In the genomic region with DNA sequence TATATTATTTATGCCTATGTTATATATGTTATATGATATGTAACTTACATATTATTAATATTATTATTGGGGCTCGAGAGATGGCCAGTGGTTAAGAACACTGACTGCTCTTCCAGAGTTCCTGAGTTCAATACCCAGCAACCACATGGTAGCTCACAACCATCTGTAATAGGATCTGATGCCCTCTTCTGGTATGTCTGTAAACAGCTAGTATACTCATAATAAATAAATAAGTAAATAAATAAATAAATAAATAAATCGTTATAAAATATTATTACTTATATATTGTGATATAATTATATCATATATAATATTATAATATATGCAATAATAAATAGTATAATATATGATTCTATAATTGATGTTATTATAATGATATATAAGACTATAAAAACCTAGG, we compare ENCODE assay signal across 26 mouse cellular contexts.
"Had no signal": no experiment of that assay in that cellular context is flagged by ENCODE, and none has a peak within 500 bp of the region (broad histone marks: within the 10 kb centered on the region; RNA-seq: fewer than 3 reads in every experiment).

No protein-coding gene starts in this region.

- DNase-seq: gastrocnemius, adult 2 months; gastrocnemius, postnatal 10 days; gastrocnemius, postnatal 25 days; heart, adult 18-20 months; heart, postnatal 4 days; kidney, adult 18-20 months; kidney, adult 8-10 months; kidney, postnatal 14 days; kidney, postnatal 4 days; layer of hippocampus, adult 9-11 months; liver; liver, embryonic 13.5 days had no signal

- H3K4me3 ChIP-seq: gastrocnemius, adult 2 months; heart, embryonic 13.5 days; heart, embryonic 15.5 days; hindbrain, embryonic 10.5 days; hindbrain, embryonic 12.5 days; intestine, embryonic 15.5 days; left cerebral cortex, adult 2 months; limb, embryonic 10.5 days; limb, embryonic 12.5 days; liver, embryonic 13.5 days; liver, embryonic 15.5 days had no signal

- H3K4me1 ChIP-seq: hindbrain, embryonic 10.5 days; hindbrain, embryonic 12.5 days; intestine, embryonic 15.5 days; limb, embryonic 10.5 days; limb, embryonic 12.5 days had no signal

- H3K4me2 ChIP-seq: heart, embryonic 11.5 days; heart, embryonic 13.5 days; heart, embryonic 15.5 days; hindbrain, embryonic 12.5 days; hindbrain, embryonic 14.5 days; intestine, embryonic 15.5 days; limb, embryonic 12.5 days; liver, embryonic 13.5 days; liver, embryonic 15.5 days had no signal

- H3K27ac ChIP-seq: gastrocnemius, adult 2 months; heart, embryonic 13.5 days; heart, embryonic 15.5 days; hindbrain, embryonic 10.5 days; hindbrain, embryonic 12.5 days; hindbrain, embryonic 14.5 days; left cerebral cortex, adult 2 months; limb, embryonic 10.5 days; limb, embryonic 12.5 days; liver, embryonic 15.5 days had no signal

- H3K9ac ChIP-seq: heart, embryonic 13.5 days; heart, embryonic 15.5 days; hindbrain, embryonic 12.5 days; hindbrain, embryonic 14.5 days; intestine, embryonic 15.5 days; limb, embryonic 12.5 days; liver, embryonic 13.5 days; liver, embryonic 15.5 days had no signal

- H3K9me3 ChIP-seq: heart, embryonic 13.5 days; heart, embryonic 15.5 days; hindbrain, embryonic 10.5 days; hindbrain, embryonic 12.5 days; intestine, embryonic 15.5 days; limb, embryonic 10.5 days; limb, embryonic 12.5 days; liver, embryonic 13.5 days; liver, embryonic 15.5 days had no signal

- H3K27me3 ChIP-seq: heart, embryonic 13.5 days; heart, embryonic 15.5 days; hindbrain, embryonic 12.5 days; intestine, embryonic 15.5 days; limb, embryonic 12.5 days; liver, embryonic 13.5 days; liver, embryonic 15.5 days had no signal

- ATAC-seq: hindbrain, embryonic 16.5 days; inflammation-experienced regulatory T-cells, adult 6 months; intestine, postnatal 0 days had no signal
